Mouse (Mus musculus) midbrain, postnatal 0 days (tissue): ENCODE measurements around the gene Phc2. TPM values are rescaled to one million over a fixed set of nuclear protein-coding genes. Genes with fewer than 3 reads are reported as not detected.

Experiments used
- ATAC-seq: fragments of 200-750 bp; cut with Nextera tagmentation; 2 replicates; pipeline ENCODE4 v1.8.0; 2017; ENCODE audit warnings: moderate number of reproducible peaks, mild to moderate bottlenecking, moderate TSS enrichment, moderate library complexity; ENCODE audit not compliant: low FRiP score
- DNase-seq: peaks from one replicate; pipeline ENCODE4 v3.0.0-alpha.2; 2015; ENCODE audit warnings: low spot score
- H3K27ac ChIP-seq: fragments of 300-500 bp; sonication (generic); 2 replicates; pipeline ENCODE4 v1.5.1; 2014; ENCODE audit warnings: low read depth, mild to moderate bottlenecking, low read length, mixed read lengths
- H3K27me3 ChIP-seq: fragments of 300-500 bp; sonication (generic); 2 replicates; pipeline ENCODE4 v1.6.1; 2014; ENCODE audit warnings: low read length, control low read depth, mixed read lengths; ENCODE audit not compliant: insufficient read depth
- H3K36me3 ChIP-seq: fragments of 300-500 bp; sonication (generic); 2 replicates; pipeline ENCODE4 v1.6.1; 2014; ENCODE audit warnings: low read length, control low read depth, mixed read lengths; ENCODE audit not compliant: insufficient read depth
- H3K4me1 ChIP-seq: fragments of 300-500 bp; sonication (generic); 2 replicates; pipeline ENCODE4 v1.6.1; 2014; ENCODE audit warnings: mild to moderate bottlenecking, control low read depth, antibody characterized with exemption, low read length, mixed read lengths; ENCODE audit not compliant: insufficient read depth
- H3K4me2 ChIP-seq: fragments of 300-500 bp; sonication (generic); 2 replicates; pipeline ENCODE4 v1.6.1; 2014; ENCODE audit warnings: low read depth, mild to moderate bottlenecking, low read length, mixed read lengths; ENCODE audit not compliant: poor library complexity, severe bottlenecking
- H3K4me3 ChIP-seq: fragments of 300-500 bp; sonication (generic); 2 replicates; pipeline ENCODE4 v1.5.1; 2014; ENCODE audit warnings: low read depth, mild to moderate bottlenecking, low read length, moderate library complexity
- H3K9ac ChIP-seq: fragments of 300-500 bp; sonication (generic); replicated peaks from 2 replicates; pipeline ENCODE4 v1.6.1; 2014; ENCODE audit warnings: mild to moderate bottlenecking, low read length, moderate library complexity, mixed read lengths; ENCODE audit not compliant: poor library complexity, severe bottlenecking
- H3K9me3 ChIP-seq: fragments of 300-500 bp; sonication (generic); 2 replicates; pipeline ENCODE4 v1.6.1; 2016; ENCODE audit warnings: low read length, control low read depth
- CTCF ChIP-seq: IDR thresholded peaks from 2 replicates; pipeline ENCODE4 v1.5.1; 2016; ENCODE audit warnings: antibody characterized with exemption, mild to moderate bottlenecking
- WGBS: fragments of 180-500 bp; shearing (Covaris S2); extraction: QIAGEN DNeasy Blood & Tissue Kit; methylation state at CpG from one replicate; pipeline ENCODE4 v1.1.7; 2014; 5-methylcytosine and 5-hydroxymethylcytosine counted together
- polyA plus RNA-seq: library from polyadenylated mRNA; unstranded; fragments of >200 nt; fragmentation: Nextera tagmentation; extraction: Ambion mirVana; gene quantifications from 2 replicates; pipeline ENCODE4 v1.2.1, GENCODE M21; 2015
- total RNA-seq: library from RNA; depleted of rRNA; stranded (reverse); fragments of >200 nt; gene quantifications from 2 replicates; pipeline ENCODE4 v1.2.3, GENCODE M21; 2014

Phc2 gene
- total and polyA plus RNA-seq, 2 experiments from 2014 or later, result 34.8 to 64.3 TPM

- Histone ChIP-seq H3K4me1 (no peaks in the 10 kb centered on the region), H3K27ac (no peak overlapping the region), H3K36me3 (no peaks in the 10 kb centered on the region), H3K9ac (no peak overlapping the region), H3K4me2 (no peak overlapping the region), H3K27me3 (no peaks in the 10 kb centered on the region), H3K9me3 (no peaks in the 10 kb centered on the region), H3K4me3 (no peak overlapping the region)
- 74% methylated on average over 6 of the region's 6 CpGs for WGBS
- ATAC-seq (no peak), DNase-seq (no peak)
- TF ChIP-seq CTCF, result no peak
Measured at GRCm38 (mm10) chr4:128669229-128669628, 14.7 kb downstream of the Phc2 start.

- H3K27ac ChIP-seq, result no peak overlapping the region
- DNase-seq (no peak), ATAC-seq (no peak)
- H3K36me3 ChIP-seq, result no peaks in the 10 kb centered on the region
- TF ChIP-seq CTCF, result no peak
- no peak overlapping the region for H3K4me3 ChIP-seq
- 51% methylated on average over 11 of the region's 11 CpGs for WGBS
- H3K27me3 ChIP-seq, result no peaks in the 10 kb centered on the region
- H3K9me3 ChIP-seq, result no peaks in the 10 kb centered on the region
- H3K4me1 ChIP-seq, result no peaks in the 10 kb centered on the region
- H3K4me2 ChIP-seq, result no peak overlapping the region
- H3K9ac ChIP-seq, result 0 out of 2 replicates have a peak overlapping the region, but pooled peaks have one; percentile 24
Measured at GRCm38 (mm10) chr4:128670566-128671191, 16.2 kb downstream of the Phc2 start.

GRCm38 (mm10) chr4:128672494-128672893 lies 18.0 kb downstream of the Phc2 start:
- Histone ChIP-seq H3K27ac (no peak overlapping the region), H3K9me3 (no peaks in the 10 kb centered on the region), H3K9ac (no peak overlapping the region), H3K4me2 (no peak overlapping the region), H3K36me3 (no peaks in the 10 kb centered on the region), H3K4me1 (no peaks in the 10 kb centered on the region), H3K27me3 (no peaks in the 10 kb centered on the region), H3K4me3 (no peak overlapping the region)
- no peak for TF ChIP-seq CTCF
- DNase-seq (no peak), ATAC-seq (no peak)
- WGBS, result 88% methylated on average over 4 of the region's 4 CpGs

GRCm38 (mm10) chr4:128678564-128679217 lies 24.2 kb downstream of the Phc2 start:
- 23% methylated on average over 13 of the region's 13 CpGs for WGBS
- ATAC-seq (peak; percentile 82), DNase-seq (peak; percentile 77)
- Histone ChIP-seq H3K4me2 (peak overlapping the region; percentile 38), H3K27me3 (no peaks in the 10 kb centered on the region), H3K4me3 (peak overlapping the region; percentile 14; the same call in 1 of the 2 replicates), H3K27ac (peak overlapping the region; percentile 71), H3K36me3 (no peaks in the 10 kb centered on the region), H3K4me1 (peaks cover 3% of the 10 kb centered on the region; the same call in 1 of the 2 replicates), H3K9ac (peak overlapping the region; percentile 40; the same call in 1 of the 2 replicates), H3K9me3 (no peaks in the 10 kb centered on the region)
- no peak for TF ChIP-seq CTCF

- H3K9me3 ChIP-seq, result no peaks in the 10 kb centered on the region
- peaks cover 3% of the 10 kb centered on the region; the same call in 1 of the 2 replicates for H3K4me1 ChIP-seq
- H3K27ac ChIP-seq, result no peak overlapping the region
- ATAC-seq, result no peak
- H3K4me2 ChIP-seq, result no peak overlapping the region
- no peak overlapping the region for H3K4me3 ChIP-seq
- DNase-seq, result peak; percentile 47
- TF ChIP-seq CTCF, result peak; percentile 60
- H3K27me3 ChIP-seq, result no peaks in the 10 kb centered on the region
- 57% methylated on average over 8 of the region's 8 CpGs for WGBS
- no peak overlapping the region for H3K9ac ChIP-seq
- H3K36me3 ChIP-seq, result no peaks in the 10 kb centered on the region
Measured at GRCm38 (mm10) chr4:128681126-128681525, 26.6 kb downstream of the Phc2 start.

GRCm38 (mm10) chr4:128682281-128682680 lies 27.8 kb downstream of the Phc2 start:
- no peaks in the 10 kb centered on the region for H3K27me3 ChIP-seq
- H3K9me3 ChIP-seq, result no peaks in the 10 kb centered on the region
- H3K9ac ChIP-seq, result no peak overlapping the region
- 86% methylated on average over 10 of the region's 13 CpGs for WGBS
- TF ChIP-seq CTCF, result no peak
- no peak overlapping the region for H3K4me3 ChIP-seq
- H3K4me1 ChIP-seq, result peaks cover 3% of the 10 kb centered on the region; the same call in 1 of the 2 replicates
- no peak overlapping the region for H3K4me2 ChIP-seq
- no peaks in the 10 kb centered on the region for H3K36me3 ChIP-seq
- no peak for DNase-seq
- ATAC-seq, result no peak
- H3K27ac ChIP-seq, result no peak overlapping the region
